Mouse (Mus musculus) heart, adult 2 months (tissue): ENCODE measurements around the gene Tigd3. TPM values are rescaled to one million over a fixed set of nuclear protein-coding genes. Genes with fewer than 3 reads are reported as not detected.

ENCODE experiments used
- DNase-seq, 2 experiments: peaks; one replicate each; pipeline ENCODE4 v3.0.0; 2021
- H3K27ac ChIP-seq: fragments of 200-600 bp; 2 replicates; pipeline ENCODE4 v1.8.1; 2022
- H3K27me3 ChIP-seq: fragments of 200-500 bp; 2 replicates; pipeline ENCODE4 v1.6.1; 2012; ENCODE audit warnings: mild to moderate bottlenecking, low read length, inconsistent platforms, mixed read lengths; ENCODE audit not compliant: control insufficient read depth, insufficient read depth
- H3K36me3 ChIP-seq: fragments of 200-500 bp; 2 replicates; pipeline ENCODE4 v1.6.1; 2012; ENCODE audit warnings: low read length, inconsistent platforms; ENCODE audit not compliant: control insufficient read depth, insufficient read depth
- H3K4me1 ChIP-seq: fragments of 200-500 bp; 2 replicates; pipeline ENCODE4 v1.6.1; 2011; ENCODE audit warnings: low read length; ENCODE audit not compliant: control insufficient read depth, insufficient read depth
- H3K4me3 ChIP-seq: fragments of 200-600 bp; 2 replicates; pipeline ENCODE4 v1.8.1; 2022
- H3K79me2 ChIP-seq: fragments of 200-500 bp; replicated peaks from 2 replicates; pipeline ENCODE4 v1.6.1; 2012; ENCODE audit warnings: mild to moderate bottlenecking, inconsistent platforms, low read length, moderate library complexity, mixed read lengths; ENCODE audit not compliant: control insufficient read depth, insufficient read depth
- H3K9ac ChIP-seq: fragments of 200-500 bp; 2 replicates; pipeline ENCODE4 v1.6.1; 2012; ENCODE audit warnings: low read depth, mild to moderate bottlenecking, control low read depth, inconsistent platforms, low read length, mixed read lengths
- CTCF ChIP-seq: fragments of 200-600 bp; IDR thresholded peaks from 2 replicates; pipeline ENCODE4 v1.8.1; 2022; ENCODE audit warnings: antibody characterized with exemption, mild to moderate bottlenecking, moderate library complexity
- EP300 ChIP-seq: fragments of 200-500 bp; IDR thresholded peaks from 2 replicates; pipeline ENCODE4 v1.6.1; 2011; ENCODE audit warnings: low read depth, low read length, control low read depth; ENCODE audit not compliant: insufficient read depth
- POLR2A ChIP-seq: fragments of 200-500 bp; IDR thresholded peaks from 2 replicates; pipeline ENCODE4 v1.6.1; 2011; ENCODE audit warnings: mild to moderate bottlenecking, low read depth, low read length, control low read depth; ENCODE audit not compliant: insufficient read depth
- WGBS: fragments of 180-500 bp; shearing (Covaris S2); methylation state at CpG from one replicate; pipeline ENCODE4 v1.1.7; 2018; 5-methylcytosine and 5-hydroxymethylcytosine counted together
- intact Hi-C: fragments of 180-260 bp; cut with DNase I; formaldehyde crosslinking; loops from one replicate; pipeline ENCODE4 v1.15.1; 2025
- polyA plus RNA-seq: library from polyadenylated mRNA; depleted of rRNA; stranded (reverse); fragments of >200 nt; gene quantifications from 2 replicates; pipeline ENCODE4 v1.2.3, GENCODE M21; 2012
- total RNA-seq, 2 experiments: library from RNA; stranded (reverse); gene quantifications; 2 replicates each; pipeline ENCODE4 v1.2.3; 2021

Gene Tigd3
- total and polyA plus RNA-seq, 3 experiments, result 0.14 to 0.47 (median 0.25) TPM

DNA sequence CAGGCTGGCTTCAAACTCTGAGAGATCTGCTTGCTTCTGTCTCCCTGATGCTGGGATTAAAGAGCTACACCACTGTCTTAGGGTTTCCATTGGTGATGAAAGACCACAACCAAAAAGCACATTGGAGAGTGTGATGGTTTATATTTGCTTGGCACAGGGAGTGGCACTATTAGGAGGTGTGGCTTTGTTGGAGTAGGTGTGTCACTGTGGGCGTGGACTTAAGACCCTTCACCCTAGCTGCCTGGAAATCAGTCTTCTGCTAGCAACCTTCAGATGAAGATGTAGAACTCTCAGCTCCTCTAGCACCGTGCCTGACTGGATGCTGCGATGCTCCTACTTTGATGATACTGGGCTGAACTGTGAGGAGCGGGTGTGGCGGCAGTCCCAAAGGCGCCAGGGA lies 44.6 kb upstream of the Tigd3 start:
- no peak for DNase-seq
- Histone ChIP-seq H3K27me3 (no peaks in the 10 kb centered on the region), H3K27ac (peak overlapping the region; percentile 47), H3K9ac (no peak overlapping the region), H3K36me3 (no peaks in the 10 kb centered on the region), H3K79me2 (no peaks in the 10 kb centered on the region), H3K4me3 (no peak overlapping the region), H3K4me1 (peaks cover 32% of the 10 kb centered on the region)
- no peak for TF ChIP-seq CTCF
- no peak for TF ChIP-seq POLR2A
- no peak for TF ChIP-seq EP300
- intact Hi-C loops, result no loop called here
- 94% methylated on average over 6 of the region's 6 CpGs for WGBS

DNA sequence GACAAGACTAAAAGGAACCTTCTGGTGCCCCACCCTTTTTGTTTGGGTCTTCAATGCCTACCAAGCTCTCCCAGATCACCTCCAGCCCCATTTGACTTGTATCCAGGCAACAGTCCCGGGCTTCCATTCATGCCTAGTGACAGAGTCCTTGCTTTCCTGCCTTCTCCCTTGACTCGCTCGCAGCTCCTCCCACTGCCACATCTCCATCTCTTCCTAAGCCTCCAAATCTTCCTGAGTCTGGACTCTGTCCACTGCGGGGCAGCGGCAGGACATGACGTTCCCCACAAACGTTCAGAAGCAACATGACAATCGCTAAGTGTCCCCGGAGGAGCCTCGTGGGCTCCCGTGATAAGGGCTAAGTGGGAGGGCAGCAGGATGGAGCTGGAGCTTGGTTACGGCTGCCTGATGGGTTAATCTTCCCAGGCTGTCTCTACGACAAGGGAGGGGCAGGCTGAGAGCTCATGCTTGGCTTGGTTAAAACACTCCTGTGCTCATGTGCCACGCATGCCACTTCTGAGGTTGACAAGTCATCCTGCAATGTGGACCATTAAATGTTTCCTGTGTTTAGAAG lies 44.0 kb upstream of the Tigd3 start:
- no peaks in the 10 kb centered on the region for H3K27me3 ChIP-seq
- H3K79me2 ChIP-seq, result no peaks in the 10 kb centered on the region
- WGBS, result 5% methylated on average over 14 of the region's 14 CpGs
- no peak overlapping the region for H3K9ac ChIP-seq
- H3K27ac ChIP-seq, result peak overlapping the region; percentile 47
- no peak overlapping the region; the same call in 1 of the 2 replicates for H3K4me3 ChIP-seq
- peaks cover 32% of the 10 kb centered on the region for H3K4me1 ChIP-seq
- TF ChIP-seq CTCF (no peak), POLR2A (no peak), EP300 (no peak)
- no peaks in the 10 kb centered on the region for H3K36me3 ChIP-seq
- intact Hi-C loops, result no loop called here
- no peak for DNase-seq

DNA sequence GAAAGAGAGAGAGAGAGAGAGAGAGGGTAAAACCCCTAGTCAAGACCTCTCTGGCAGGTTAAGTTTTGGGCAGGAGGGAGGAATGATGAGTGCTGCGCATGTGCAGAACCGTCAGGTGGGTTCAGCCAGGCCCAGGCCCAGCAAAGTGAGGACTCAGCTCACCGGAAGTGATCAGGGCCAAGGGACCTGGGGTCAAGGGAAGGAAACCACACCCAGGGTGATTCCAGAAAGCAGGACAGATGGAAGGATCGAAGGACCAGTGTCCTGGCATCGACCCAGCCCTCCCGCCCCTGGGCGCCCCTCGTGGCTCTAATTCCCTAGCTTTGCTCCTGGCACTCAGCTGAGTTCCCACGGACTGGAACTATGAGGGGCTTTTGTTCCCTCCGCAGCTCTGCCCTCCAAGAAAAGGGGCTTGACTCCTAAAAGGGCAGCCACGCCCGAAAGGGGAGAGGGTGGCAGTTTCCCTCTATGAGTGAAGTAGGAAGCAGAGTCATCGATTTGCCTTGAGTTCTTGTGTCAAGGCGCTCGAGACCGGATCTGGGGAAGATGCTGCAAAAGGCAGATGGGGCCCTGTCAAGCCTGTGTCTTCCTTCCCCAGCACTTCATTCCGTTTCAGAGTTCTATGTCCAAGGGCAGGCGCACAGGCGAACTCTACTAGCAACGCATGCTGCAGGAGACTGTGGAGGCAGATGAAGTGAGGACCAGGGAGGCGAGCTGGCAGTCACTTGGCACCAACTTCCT lies 43.3 kb upstream of the Tigd3 start:
- TF ChIP-seq EP300 (no peak), POLR2A (no peak), CTCF (no peak)
- peaks cover 32% of the 10 kb centered on the region for H3K4me1 ChIP-seq
- H3K36me3 ChIP-seq, result no peaks in the 10 kb centered on the region
- H3K27ac ChIP-seq, result peak overlapping the region; percentile 47; the same call in 1 of the 2 replicates
- intact Hi-C loops, result no loop called here
- no peak for DNase-seq
- WGBS, result 58% methylated on average over 21 of the region's 21 CpGs
- no peaks in the 10 kb centered on the region for H3K27me3 ChIP-seq
- H3K4me3 ChIP-seq, result no peak overlapping the region; the same call in 1 of the 2 replicates
- no peaks in the 10 kb centered on the region for H3K79me2 ChIP-seq
- H3K9ac ChIP-seq, result no peak overlapping the region

DNA sequence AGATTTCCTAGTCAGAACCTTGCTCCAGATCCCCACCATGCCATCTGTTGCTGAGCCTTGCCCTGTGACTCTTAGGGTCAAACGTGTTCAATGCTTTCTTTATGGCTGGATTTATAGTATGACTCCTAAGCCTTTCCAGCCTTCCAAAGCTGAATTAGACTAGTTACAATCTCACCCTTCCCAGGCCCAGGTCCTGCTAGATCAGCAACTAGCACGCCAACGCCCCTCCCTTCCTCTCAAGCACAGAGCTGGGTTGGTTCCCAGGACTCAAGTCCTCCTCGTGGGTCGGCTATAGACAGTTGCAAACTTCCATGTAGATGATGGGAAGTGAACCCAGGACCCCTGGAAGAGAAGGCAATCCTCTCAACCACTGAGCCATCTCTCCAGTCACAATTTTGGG lies 41.7 kb upstream of the Tigd3 start:
- Histone ChIP-seq H3K79me2 (no peaks in the 10 kb centered on the region), H3K27ac (peak overlapping the region; percentile 68), H3K27me3 (no peaks in the 10 kb centered on the region), H3K4me1 (peaks cover 31% of the 10 kb centered on the region), H3K9ac (no peak overlapping the region), H3K4me3 (no peak overlapping the region), H3K36me3 (no peaks in the 10 kb centered on the region)
- no peak for TF ChIP-seq POLR2A
- no peak for TF ChIP-seq EP300
- no peak for TF ChIP-seq CTCF
- intact Hi-C loops, result no loop called here
- peak; percentile 61 for DNase-seq
- 27% methylated on average over 5 of the region's 5 CpGs for WGBS

DNA sequence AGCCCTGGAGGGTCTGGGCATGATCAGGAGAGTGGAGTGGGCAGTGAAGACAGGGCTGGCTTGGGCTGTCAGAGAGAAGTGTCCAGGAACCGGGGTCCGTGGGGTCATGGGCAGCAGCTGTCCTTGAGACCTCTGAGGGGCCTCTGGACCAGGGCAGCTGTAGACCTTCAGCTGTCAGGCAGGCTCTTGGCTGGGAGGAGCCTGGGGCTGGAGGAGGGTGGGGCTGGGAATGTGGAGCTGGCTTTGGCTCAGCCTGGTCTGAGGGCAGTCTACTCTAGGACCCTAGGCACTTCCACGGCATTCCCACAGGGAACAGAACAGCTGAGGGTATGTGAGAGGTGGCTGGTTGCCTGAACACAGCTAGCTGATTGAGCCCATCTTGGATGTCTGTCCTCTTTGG lies 41.3 kb upstream of the Tigd3 start:
- Histone ChIP-seq H3K9ac (0 out of 2 replicates have a peak overlapping the region, but pooled peaks have one; percentile 4), H3K79me2 (no peaks in the 10 kb centered on the region), H3K27ac (peak overlapping the region; percentile 68), H3K27me3 (no peaks in the 10 kb centered on the region), H3K4me3 (no peak overlapping the region), H3K4me1 (peaks cover 32% of the 10 kb centered on the region), H3K36me3 (no peaks in the 10 kb centered on the region)
- TF ChIP-seq EP300 (no peak), POLR2A (no peak), CTCF (no peak)
- intact Hi-C loops, result no loop called here
- DNase-seq, result peak; percentile 75 to 80
- 35% methylated on average over 3 of the region's 3 CpGs for WGBS
